Mouse (Mus musculus): ENCODE results near the gene Poc1a. TPM values are rescaled to one million over a fixed set of nuclear protein-coding genes. Genes with fewer than 3 reads are reported as not detected.

The Poc1a gene
- total and polyA plus RNA-seq, 2 experiments from 2014 or later, result 12.3 to 13.6 TPM

DNA sequence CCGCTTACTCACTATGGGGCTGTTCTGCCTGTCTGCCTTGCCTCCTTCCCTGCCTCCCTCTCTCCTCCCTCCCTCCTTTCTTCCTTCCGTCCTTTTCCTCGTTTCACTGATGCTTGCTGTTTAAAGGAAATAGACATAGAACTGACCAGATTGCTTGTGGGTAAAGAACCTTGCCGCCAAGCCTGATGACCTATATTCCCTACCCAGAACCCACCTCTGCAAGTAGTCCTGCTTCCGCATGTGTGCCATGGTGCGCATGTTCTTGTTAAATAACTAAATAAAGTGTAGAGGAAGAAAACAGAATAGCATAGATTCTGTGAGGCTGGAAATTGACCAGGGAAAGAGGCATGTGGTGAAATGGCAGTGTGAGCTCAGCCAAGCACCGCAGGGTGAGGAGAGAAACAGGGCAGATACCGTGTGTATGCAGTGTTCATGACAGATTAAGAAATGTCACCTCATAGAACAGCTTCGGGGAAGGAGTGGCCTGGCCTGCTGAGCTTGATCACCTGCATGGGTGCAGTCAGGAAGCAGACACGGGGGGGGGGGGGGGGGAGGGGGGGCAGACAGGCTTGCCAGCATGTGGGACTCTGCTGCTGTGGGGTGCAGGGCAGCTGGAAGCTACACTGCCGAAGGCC lies 20.7 kb downstream of the Poc1a start:
- Histone ChIP-seq H3K9me3 (replicated peaks; ENCODE audit: control insufficient read depth, low read length) (no peaks in the 10 kb centered on the region), H3K4me2 (ENCODE audit: low read depth, low read length) (no peak overlapping the region), H3K27ac (ENCODE audit: low read depth) (peak overlapping the region; percentile 53), H3K27me3 (ENCODE audit: control insufficient read depth, insufficient read depth, low read length) (no peaks in the 10 kb centered on the region), H3K4me3 (ENCODE audit: low read depth, low read length) (no peak overlapping the region), H3K36me3 (replicated peaks; ENCODE audit: control insufficient read depth, insufficient read depth, low read length) (peaks cover 26% of the 10 kb centered on the region), H3K4me1 (ENCODE audit: control insufficient read depth, insufficient read depth) (peaks cover 14% of the 10 kb centered on the region), H3K9ac (replicated peaks; ENCODE audit: low read depth, low read length) (no peak overlapping the region)
- TF ChIP-seq EP300 (IDR thresholded peaks at IDR 0.05; ENCODE audit: low read depth) (no peak), CTCF (IDR thresholded peaks at IDR 0.05; ENCODE audit: low read depth) (no peak)
- ATAC-seq (ENCODE audit: insufficient read depth, low read depth), result peak; percentile 68
- peak; percentile 53 for DNase-seq (ENCODE audit: low spot score)
- 53% methylated on average over 11 of the region's 11 CpGs for WGBS

DNA sequence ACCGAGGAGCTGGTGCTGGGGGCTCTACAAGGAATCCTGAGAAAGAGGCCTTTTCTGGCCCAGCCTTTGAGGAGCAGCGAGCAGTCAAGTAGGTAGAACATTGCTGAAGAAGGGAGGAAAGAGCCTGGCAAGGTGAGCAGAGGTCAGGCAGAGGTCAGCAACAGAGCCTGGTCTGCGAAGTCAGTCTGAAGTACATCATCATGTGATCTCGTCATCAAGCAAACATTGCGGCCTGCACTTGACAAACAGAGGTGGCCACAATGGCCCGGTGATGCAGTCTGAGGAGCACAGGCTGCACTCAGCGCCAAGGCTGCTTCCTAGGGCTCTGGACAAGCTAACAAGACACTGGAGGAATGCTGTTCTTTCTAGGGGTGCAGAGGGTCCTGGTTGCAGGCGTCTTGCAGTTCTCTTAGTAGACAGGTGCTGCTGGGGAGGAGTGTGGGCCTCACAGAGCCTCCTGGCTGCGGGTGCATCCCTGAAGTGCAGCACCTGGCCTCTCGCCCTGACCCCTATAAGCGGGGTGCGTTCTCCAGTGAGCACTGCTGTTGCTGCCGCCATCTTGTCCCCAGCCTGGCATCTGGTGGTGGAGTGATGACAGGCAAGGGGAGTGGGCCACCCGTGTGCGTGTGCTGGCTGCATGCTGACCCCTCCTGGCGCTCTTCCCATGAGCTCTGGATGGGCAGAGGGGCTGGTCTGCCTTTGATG lies 21.7 kb downstream of the Poc1a start:
- no peak for TF ChIP-seq EP300 (IDR thresholded peaks at IDR 0.05; ENCODE audit: low read depth)
- no peak for TF ChIP-seq CTCF (IDR thresholded peaks at IDR 0.05; ENCODE audit: low read depth)
- Histone ChIP-seq H3K36me3 (replicated peaks; ENCODE audit: control insufficient read depth, insufficient read depth, low read length) (peaks cover 21% of the 10 kb centered on the region), H3K9ac (replicated peaks; ENCODE audit: low read depth, low read length) (no peak overlapping the region), H3K9me3 (replicated peaks; ENCODE audit: control insufficient read depth, low read length) (no peaks in the 10 kb centered on the region), H3K27me3 (ENCODE audit: control insufficient read depth, insufficient read depth, low read length) (no peaks in the 10 kb centered on the region), H3K4me2 (ENCODE audit: low read depth, low read length) (no peak overlapping the region), H3K4me1 (ENCODE audit: control insufficient read depth, insufficient read depth) (peaks cover 14% of the 10 kb centered on the region), H3K27ac (ENCODE audit: low read depth) (peak overlapping the region; percentile 53), H3K4me3 (ENCODE audit: low read depth, low read length) (no peak overlapping the region)
- ATAC-seq (ENCODE audit: insufficient read depth, low read depth) (no peak), DNase-seq (ENCODE audit: low spot score) (no peak)
- WGBS, result 68% methylated on average over 16 of the region's 16 CpGs

DNA sequence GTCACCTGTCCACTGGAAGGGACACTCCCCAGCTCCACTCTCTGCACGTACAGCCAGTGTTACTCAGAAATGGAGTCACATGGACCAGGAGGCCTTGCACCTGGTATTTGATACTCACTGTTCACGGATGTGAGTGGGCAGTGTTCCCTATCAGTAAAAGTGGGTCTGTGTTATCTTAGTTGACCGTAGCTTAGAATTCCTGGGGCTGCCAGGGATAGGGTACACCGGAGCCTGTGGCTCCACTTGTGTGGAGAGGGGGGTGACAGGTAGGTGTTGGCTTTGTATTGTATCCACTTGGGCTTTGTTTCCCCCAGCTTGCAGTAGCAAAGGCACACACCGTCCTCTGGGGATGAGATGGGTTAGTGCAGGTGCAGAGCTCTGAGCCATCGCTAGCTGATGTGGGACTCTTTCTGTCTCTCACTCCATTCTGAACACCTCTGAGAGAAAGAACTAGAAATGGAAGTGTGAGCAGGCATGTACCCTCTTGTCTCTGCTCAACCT lies 22.6 kb downstream of the Poc1a start:
- Histone ChIP-seq H3K9me3 (replicated peaks; ENCODE audit: control insufficient read depth, low read length) (no peaks in the 10 kb centered on the region), H3K4me3 (ENCODE audit: low read depth, low read length) (no peak overlapping the region), H3K4me2 (ENCODE audit: low read depth, low read length) (no peak overlapping the region), H3K27ac (ENCODE audit: low read depth) (no peak overlapping the region), H3K4me1 (ENCODE audit: control insufficient read depth, insufficient read depth) (peaks cover 14% of the 10 kb centered on the region), H3K36me3 (replicated peaks; ENCODE audit: control insufficient read depth, insufficient read depth, low read length) (peaks cover 15% of the 10 kb centered on the region; the same call in 1 of the 2 replicates), H3K9ac (replicated peaks; ENCODE audit: low read depth, low read length) (no peak overlapping the region), H3K27me3 (ENCODE audit: control insufficient read depth, insufficient read depth, low read length) (no peaks in the 10 kb centered on the region)
- DNase-seq (ENCODE audit: low spot score), result no peak
- no peak for TF ChIP-seq CTCF (IDR thresholded peaks at IDR 0.05; ENCODE audit: low read depth)
- TF ChIP-seq EP300 (IDR thresholded peaks at IDR 0.05; ENCODE audit: low read depth), result no peak
- no peak for ATAC-seq (ENCODE audit: insufficient read depth, low read depth)
- WGBS, result 61% methylated on average over 6 of the region's 6 CpGs

DNA sequence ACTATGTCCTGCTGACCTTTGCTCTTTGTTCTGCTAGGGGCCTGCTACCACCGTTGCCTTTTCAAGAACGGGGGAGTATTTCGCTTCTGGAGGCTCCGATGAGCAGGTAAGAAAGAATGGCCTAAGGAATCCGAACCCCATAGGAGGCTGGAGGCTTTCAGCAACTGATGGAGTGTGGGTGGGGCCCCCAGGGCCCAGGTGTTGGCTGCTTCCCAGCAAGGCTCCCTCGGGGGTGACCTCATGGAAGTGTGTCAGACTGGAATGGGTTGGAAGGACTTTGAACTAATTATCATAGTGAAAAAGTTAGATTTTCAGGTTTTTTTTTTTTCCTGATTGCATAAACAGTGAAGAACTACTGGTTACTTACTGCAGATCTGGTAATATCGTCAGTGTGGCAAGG lies 24.4 kb downstream of the Poc1a start:
- ATAC-seq (ENCODE audit: insufficient read depth, low read depth), result no peak
- no peak for TF ChIP-seq CTCF (IDR thresholded peaks at IDR 0.05; ENCODE audit: low read depth)
- TF ChIP-seq EP300 (IDR thresholded peaks at IDR 0.05; ENCODE audit: low read depth), result no peak
- Histone ChIP-seq H3K9ac (replicated peaks; ENCODE audit: low read depth, low read length) (no peak overlapping the region), H3K36me3 (replicated peaks; ENCODE audit: control insufficient read depth, insufficient read depth, low read length) (peaks cover 4% of the 10 kb centered on the region; the same call in 1 of the 2 replicates), H3K4me3 (ENCODE audit: low read depth, low read length) (no peak overlapping the region), H3K27me3 (ENCODE audit: control insufficient read depth, insufficient read depth, low read length) (no peaks in the 10 kb centered on the region), H3K4me1 (ENCODE audit: control insufficient read depth, insufficient read depth) (peaks cover 14% of the 10 kb centered on the region), H3K27ac (ENCODE audit: low read depth) (no peak overlapping the region), H3K4me2 (ENCODE audit: low read depth, low read length) (no peak overlapping the region), H3K9me3 (replicated peaks; ENCODE audit: control insufficient read depth, low read length) (no peaks in the 10 kb centered on the region)
- 74% methylated on average over 7 of the region's 7 CpGs for WGBS
- no peak for DNase-seq (ENCODE audit: low spot score)

DNA sequence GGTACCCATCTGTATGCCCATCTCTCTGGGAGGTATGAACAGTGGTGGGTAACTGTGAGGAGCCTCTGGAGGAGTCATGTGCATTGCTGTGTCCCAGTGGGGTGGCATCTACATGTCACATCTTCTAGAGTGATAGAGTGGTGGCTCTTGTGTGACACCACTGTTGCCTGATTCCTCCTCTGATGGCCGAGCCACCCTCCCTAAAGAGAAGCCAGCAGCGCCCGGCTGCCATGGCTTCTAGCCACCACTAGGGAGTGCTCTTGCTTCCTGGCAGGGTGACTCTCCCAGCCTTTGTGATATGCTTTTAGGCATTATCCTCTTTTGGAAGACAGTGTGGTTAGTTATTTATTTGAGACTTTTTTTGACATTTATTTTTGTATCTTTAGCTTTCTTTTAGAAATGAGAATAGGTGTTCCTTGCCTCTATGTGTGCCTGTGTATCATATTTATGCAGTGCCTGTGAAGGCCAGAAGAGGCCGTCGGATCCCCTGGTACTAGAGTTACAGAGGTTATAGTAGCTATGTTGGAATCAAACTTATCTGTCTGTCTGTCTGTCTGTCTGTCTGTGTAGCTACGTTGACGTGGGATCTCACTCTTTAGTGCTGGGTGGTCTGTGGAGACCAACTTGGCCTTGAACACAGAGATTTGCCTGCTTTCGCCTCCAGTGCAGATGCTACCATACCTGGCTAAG lies 25.9 kb downstream of the Poc1a start:
- Histone ChIP-seq H3K9me3 (replicated peaks; ENCODE audit: control insufficient read depth, low read length) (no peaks in the 10 kb centered on the region), H3K27me3 (ENCODE audit: control insufficient read depth, insufficient read depth, low read length) (no peaks in the 10 kb centered on the region), H3K4me3 (ENCODE audit: low read depth, low read length) (no peak overlapping the region), H3K36me3 (replicated peaks; ENCODE audit: control insufficient read depth, insufficient read depth, low read length) (peaks cover 3% of the 10 kb centered on the region; the same call in 1 of the 2 replicates), H3K4me2 (ENCODE audit: low read depth, low read length) (no peak overlapping the region), H3K4me1 (ENCODE audit: control insufficient read depth, insufficient read depth) (peaks cover 20% of the 10 kb centered on the region), H3K27ac (ENCODE audit: low read depth) (no peak overlapping the region), H3K9ac (replicated peaks; ENCODE audit: low read depth, low read length) (no peak overlapping the region)
- 45% methylated on average over 8 of the region's 8 CpGs for WGBS
- DNase-seq (ENCODE audit: low spot score) (peak; percentile 63), ATAC-seq (ENCODE audit: insufficient read depth, low read depth) (peak; percentile 34; the same call in 1 of the 2 replicates)
- TF ChIP-seq EP300 (IDR thresholded peaks at IDR 0.05; ENCODE audit: low read depth), result no peak
- peak; percentile 84 for TF ChIP-seq CTCF (IDR thresholded peaks at IDR 0.05; ENCODE audit: low read depth)
